Mouse (Mus musculus) T-helper 17 cell (primary cell): ENCODE results near the gene Sipa1l3.

ENCODE experiments used
- in situ Hi-C, 2 experiments: fragments of 300-600 bp; cut with MboI, MseI; formaldehyde crosslinking; loops; 1 replicate in 1 of 2; 2 replicates in 1 of 2; pipeline ENCODE4 v1.15.1; 2025; ENCODE audit warnings: high pct_unique_total_duplicates in 2 of 2

The Sipa1l3 gene

DNA sequence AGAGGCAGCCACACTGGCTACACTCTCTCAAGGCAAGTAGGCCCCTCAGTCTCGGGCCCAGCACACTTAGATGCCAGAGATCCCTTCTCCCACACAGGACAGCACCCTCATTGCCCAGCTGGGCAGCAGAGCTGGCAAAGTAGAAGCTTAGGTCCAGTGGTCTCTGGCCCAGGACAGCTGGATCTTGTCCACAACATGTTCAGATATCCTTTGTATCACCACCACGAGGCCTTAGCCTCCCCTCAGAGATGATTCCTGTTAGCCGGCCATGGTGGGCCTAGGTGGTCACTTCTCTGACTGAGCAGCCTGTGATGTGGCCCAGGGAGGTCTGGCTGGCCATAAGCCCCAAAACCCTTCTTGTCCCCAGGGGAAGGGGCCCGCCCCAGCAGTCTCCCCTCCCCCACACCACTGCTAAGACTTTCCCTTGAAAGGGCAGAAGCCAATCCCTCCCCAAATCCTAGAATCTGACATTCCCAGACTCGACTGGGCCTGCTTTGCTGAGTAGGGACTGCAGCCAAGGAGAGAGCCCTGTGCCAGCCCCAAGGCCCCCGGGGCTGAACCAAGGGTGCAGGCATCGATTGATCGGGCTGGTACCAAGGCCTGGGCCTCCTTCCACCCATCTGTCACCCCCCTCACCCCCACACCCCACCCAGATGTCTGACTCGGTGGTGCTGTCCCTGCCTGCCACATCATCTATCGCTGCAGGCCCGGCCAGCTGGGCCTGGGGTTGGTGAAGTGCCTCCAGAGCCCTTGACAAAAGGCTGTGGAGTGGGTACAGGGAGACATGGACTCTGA, 227.6 kb downstream of the Sipa1l3 start:
- in situ Hi-C loops, result no loop called here

DNA sequence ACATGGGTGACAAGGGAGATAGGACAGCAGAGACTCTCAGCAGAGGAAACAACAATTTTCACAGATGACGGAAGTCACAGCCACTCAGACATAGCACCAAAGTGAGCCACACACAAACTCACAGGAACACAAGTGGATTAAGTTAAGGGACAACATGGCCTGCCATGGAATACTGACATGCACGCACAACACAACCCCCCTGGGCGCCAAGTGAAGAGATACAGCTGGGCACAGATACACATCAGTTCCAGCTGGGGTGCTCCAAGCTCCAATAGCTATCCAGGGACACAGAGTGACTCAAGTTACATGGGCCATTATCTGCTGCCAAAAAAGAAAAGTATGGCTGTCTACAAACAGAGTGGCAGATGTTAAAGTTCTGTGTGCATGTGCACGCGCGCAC, 228.6 kb downstream of the Sipa1l3 start:
- in situ Hi-C loops, result no loop called here

DNA sequence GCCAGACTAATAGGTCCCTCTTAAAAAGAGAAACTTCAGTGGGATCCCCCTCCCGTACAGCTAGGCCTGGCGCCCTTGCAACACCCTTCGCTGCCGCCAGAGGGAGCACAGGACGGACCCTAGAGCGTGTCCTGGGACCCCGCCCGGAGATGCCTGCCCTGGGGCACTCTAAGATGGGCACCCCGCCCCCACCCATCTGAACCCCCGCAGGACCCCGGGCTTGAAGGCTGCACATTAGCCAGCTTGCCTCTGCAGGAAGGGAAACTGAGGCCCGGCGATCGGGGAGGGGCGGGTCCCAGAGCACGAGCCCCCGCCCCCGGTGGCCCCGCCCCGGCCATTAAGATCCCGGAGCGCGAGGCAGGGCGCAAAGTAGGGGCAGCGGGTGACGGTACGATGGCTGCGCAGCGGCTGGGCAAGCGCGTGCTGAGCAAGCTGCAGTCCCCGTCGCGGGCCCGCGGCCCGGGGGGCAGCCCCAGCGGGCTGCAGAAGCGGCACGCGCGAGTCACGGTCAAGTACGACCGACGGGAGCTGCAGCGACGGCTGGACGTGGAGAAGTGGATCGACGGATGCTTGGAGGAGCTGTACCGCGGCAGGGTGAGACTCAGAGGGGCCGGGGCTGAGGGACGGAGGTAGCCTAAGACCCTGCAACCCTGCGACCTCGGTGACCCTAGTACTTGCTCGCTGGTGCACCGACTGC, 229.4 kb downstream of the Sipa1l3 start, which contains the start of gene Ppp1r14a:
Gene Ppp1r14a (plus strand): TSS at position 367 of the 697 bp plus-strand sequence.
- in situ Hi-C loops, result no loop called here

DNA sequence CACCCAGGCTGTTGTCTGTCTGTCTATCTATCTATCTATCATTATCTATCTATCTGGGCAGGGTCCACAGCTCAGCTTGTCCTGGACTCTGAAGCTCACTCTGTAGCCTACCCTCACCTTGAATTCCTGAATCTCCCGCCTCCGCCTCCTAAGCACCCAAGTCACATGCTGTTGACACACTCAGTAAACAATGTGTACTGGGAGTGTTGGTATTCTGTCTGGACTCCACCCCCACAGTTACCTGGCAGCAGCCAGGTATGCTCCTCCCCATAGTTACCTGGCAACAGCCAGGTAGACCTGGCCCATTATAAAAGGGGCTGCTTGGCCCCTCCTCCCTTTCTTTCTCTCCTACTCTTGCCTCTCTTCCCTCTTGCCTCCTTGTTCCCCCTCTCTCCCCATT, 230.4 kb downstream of the Sipa1l3 start:
- in situ Hi-C loops, result no loop called here

DNA sequence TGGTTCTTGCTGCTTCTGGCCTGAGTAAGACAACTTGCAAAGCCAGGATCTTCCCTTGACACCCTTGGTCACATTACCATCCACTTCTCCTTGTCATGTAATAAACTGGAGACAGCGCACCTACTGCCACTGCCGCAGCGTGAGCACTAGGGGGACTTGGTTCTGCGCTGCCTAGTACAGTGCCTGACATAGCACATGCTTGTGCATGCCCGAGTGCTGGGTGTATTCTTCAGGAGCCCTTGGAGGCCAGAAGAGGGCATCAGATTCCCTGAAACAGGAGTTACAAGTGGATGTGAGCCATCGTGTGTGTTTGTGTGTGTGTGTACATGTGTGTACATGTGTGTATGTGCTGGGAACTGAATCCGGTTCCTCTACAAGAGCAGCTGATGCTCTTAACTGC, 231.0 kb downstream of the Sipa1l3 start:
- in situ Hi-C loops, result no loop called here

DNA sequence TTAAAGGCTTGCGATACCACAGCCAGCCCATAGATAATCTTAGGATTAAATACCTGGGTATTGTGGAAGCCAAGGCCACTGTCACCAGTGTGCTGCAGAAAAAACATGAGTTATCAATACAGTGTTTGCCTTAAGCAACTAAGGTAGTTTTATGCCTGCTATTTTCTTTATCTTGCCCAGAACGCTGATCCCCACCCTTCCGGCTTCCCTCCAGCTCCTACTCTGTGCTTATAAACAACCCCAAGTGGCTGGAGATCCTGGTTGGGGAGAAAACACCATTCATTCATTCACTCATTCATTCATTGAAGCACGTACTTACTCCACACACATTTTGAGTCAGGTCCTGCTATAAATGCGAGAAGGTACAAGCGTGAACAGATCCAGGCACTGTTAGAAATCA, 233.9 kb downstream of the Sipa1l3 start:
- in situ Hi-C loops, result no loop called here

DNA sequence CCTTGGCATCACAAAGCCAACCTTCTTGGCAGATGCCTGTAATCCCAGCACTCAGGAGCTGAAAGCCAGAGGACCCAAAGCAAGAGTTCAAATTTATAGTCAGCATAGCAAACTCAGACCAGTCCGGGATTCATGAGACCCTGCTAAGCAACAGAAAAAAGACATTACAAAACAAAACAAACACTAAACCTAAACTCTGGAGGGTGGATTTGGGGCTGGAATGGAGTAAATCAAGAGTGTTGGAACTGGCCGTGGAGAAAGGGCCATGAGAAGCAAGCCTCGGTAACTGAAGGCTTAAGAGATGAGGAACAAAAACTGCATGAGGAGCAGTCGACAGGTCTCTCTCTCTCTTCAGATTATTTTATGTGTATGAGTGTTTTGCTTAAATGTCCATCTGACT, 234.6 kb downstream of the Sipa1l3 start:
- in situ Hi-C loops, result no loop called here

DNA sequence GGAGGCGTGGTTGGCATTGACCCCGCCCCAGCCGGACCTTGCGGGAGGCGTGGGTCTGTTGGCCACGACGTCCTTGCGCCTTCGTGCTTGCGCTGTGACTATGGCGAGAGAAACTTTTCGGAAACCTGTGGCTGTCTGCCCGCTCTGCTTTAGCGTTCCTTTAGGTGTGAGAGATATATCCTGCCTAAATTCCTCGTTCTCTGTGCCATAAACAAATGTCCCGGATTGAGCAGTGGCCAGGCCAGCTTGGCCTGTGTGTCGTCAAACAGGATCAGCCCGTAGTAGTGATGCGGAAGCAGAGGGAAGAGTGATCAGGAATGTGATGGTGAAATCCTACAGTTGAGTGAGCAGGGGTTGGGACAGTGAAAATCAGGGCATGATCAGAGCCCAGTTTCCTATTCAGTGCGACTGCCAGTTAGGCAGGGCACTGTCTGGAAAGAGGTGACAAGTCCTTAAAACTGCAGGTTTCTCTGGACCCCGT, 236.3 kb downstream of the Sipa1l3 start:
- in situ Hi-C loops, result no loop called here

DNA sequence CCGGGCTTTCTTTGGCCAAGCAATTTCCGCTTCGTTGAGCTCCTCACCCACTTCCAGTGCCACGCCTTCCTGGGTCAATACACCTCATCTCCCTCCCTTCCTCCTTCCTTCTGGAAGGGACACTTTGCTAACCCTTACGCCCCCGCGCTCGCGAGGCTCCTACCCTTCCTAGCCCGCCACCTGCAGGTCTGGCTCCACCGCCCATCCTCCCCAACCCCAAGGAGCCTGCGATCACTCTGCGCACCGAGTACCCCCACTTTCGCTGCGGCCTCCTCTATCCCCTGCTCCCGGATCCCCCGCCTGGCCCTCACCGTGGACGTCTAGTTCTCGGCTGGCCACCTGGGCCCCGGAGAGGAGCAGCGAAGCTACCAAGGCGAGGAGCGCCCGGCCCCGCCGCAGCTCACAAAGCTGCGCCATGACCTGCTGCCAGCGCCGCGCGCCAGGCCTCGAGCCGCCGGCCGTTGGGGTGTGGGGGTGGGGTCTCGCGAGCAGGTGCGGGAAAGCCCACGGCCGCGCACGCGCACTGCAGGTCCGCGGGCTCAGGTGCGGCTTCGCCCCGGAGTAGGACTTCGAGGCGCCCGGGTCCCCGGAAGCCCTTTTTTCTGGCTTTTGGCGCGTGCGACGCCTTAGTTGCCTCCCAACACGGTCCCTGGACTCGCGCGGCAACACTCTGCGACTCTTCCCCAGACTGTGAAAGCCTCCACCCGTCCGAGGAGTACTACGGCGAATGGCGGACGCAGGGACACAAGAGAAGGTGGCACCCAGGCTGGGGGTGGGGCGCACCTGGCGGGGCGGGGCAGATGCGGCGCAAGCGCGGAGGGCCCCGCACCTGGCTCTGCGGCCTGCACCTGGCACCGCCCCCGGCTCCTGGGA, 237.0 kb downstream of the Sipa1l3 start, which contains the start of gene Spint2:
Gene Spint2 (minus strand): TSS at position 712 of the 873 bp plus-strand sequence.
- in situ Hi-C loops, result no loop called here

DNA sequence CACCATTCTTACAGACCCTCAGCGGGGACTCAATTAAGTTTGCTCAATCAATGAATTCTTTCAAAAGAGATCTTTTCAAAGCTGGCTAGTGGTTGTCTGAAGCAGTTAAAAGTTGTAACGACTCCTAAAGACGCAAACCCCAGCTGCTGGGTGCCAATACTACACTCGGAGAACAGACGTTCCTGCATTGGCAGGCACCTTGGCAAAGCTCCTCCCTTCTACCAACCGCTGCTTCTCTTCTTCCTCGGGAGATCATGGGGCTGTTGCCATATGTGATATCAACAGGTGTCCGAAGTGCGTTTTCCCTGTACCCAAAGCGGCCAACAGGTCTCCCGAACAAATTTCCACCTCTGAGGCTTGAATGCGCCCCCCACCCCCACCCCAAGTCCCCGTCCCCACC, 237.6 kb downstream of the Sipa1l3 start:
- in situ Hi-C loops, result no loop called here

DNA sequence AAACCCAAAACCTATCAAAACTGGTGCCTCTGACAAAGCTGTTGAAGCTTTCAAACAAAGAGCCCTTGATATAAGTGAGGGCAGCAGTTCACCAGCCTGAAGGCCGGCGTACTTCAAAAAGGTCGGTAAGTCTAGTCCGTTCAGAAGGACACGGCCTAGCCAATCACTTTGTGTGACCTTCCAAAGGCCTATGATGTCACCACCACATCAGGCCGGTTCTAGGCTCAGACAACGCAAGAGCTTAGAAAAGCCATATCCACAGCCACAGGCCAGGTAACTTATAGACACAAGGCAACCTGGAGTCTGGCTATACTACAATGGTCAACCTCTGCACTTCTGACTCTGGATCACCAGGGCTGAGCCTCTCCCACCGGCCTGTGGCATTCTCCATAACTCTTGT, 238.5 kb downstream of the Sipa1l3 start:
- in situ Hi-C loops, result loop anchor here in 1 of 2 experiments (10.0 kb wide), 1 partner anchor 545 kb away; no protein-coding TSS in a partner anchor

DNA sequence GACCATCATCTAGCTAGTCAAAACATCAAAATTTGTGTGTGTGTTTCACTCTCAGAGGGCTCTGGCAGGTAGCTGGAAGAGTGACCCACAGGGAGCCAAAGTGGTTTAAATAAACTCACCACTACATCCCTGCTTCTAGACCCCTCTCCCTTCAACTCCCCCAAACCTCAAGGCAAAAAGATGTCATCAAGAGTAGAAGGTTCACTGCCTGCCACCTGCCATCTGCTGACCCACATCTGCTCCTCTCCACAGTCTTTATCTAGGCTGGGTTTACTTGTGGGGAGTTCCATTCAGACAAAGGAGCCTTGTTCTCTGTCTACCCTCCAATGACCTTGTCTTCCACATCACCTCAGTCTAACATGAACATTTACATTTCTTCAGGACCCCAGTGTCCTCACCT, 239.2 kb downstream of the Sipa1l3 start:
- in situ Hi-C loops, result loop anchor here in 1 of 2 experiments (10.0 kb wide), 1 partner anchor 546 kb away; no protein-coding TSS in a partner anchor

DNA sequence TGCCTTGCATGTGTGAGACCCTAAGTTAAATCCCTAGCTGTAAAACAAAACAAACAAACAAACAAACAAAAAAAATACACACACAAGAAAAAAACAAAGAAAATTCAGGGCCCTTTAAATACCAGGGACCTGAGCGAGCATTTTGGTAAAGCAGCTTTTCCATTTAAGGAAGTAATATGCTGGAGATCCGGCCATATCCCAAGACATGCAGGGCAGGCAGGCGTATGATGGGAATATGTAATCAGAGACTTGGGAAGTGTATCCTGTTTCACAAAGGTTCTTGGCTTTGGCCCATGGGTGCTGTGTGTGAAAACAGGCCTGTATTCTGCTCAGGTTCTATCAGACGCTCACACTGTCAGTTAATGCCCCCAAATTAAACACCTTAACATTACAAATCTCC, 240.9 kb downstream of the Sipa1l3 start:
- in situ Hi-C loops, result loop anchor here in 1 of 2 experiments (10.0 kb wide), 1 partner anchor 547 kb away; no protein-coding TSS in a partner anchor

DNA sequence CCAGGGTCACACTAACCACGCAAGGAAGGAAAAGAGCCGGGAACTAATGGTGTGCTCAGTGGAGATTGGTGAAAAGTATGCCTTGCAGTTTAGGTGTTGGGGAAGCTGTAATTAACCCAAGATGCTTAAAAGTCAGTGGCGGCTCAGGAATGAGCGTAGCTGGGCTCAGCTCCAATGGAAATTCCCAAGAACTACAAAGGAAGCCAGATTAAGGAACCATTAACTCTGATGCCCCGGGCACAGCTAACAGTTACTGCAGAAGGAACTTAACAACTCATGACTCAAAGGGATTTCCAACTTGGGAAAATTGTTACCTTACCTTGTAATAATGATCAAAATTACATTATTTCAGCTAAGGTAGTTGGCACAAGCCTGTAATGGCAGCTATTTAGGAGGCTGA, 241.7 kb downstream of the Sipa1l3 start:
- in situ Hi-C loops, result loop anchor here in 1 of 2 experiments (10.0 kb wide), 1 partner anchor 548 kb away; no protein-coding TSS in a partner anchor

DNA sequence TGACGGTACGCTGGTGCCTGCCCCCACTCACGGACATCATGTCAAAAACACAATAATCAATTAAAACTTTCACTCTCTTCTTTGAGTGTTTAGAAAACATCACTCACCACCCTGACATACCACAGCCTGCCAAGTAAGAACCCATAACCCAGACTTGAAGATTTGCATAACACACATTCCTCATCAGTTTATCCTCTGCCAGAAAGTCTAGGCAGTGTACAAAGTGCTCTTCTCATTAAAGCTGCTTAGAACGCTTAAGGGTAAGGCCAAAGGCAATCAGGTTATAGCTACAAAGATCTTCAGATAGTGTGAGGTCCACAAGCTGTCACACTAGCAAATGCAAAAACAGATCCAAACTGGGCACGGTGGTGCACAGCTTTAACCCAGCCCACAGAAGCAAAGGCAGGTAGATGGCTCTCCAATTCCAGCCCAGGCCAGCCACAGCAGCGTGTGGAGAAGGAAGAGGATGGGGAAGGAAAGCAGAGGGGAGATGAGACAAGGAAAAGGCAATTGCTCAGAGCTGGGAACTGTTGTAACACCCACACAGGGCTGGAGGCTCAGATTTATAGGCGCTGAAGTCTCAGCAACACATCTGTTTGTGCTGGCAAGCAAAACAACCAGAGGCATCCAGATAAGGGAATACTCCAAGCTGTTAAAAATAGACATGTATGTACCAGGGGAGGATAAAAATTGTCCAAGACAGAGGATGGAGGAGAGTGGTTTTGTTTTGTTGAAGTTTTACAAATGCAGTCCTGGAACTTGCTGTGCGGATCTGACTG, 246.6 kb downstream of the Sipa1l3 start:
- in situ Hi-C loops, result loop anchor here in 1 of 2 experiments (10.0 kb wide), 1 partner anchor 553 kb away; no protein-coding TSS in a partner anchor

DNA sequence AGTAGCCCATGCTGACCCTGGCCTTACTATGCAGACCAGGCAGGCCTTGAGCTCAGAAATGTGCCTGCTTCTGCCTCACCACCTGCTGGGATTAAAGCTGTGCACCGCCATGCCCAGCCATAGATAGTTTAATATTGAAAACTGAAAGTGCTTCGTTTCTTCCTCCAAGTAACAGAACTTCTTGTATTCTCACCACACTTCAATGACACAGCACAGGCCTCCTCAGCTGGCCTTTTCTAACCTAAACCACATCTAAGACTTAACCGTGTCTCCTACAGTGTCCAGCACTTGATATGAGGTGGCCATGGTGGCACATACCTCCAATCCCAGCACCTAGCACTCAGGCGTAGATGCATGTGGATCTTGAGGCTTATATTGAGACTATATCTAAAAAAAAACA, 248.0 kb downstream of the Sipa1l3 start:
- in situ Hi-C loops, result loop anchor here in 1 of 2 experiments (10.0 kb wide), 1 partner anchor 554 kb away; no protein-coding TSS in a partner anchor
